Mouse (Mus musculus): Measurements from ENCODE around the gene Strbp.

Gene Strbp

GRCm38 (mm10) chr2:37704141-37704760 lies 592 bp upstream of the Strbp start:
- DNase-seq (ENCODE audit: low read depth, low spot score): no peak

- DNase-seq (ENCODE audit: low read depth, low spot score): no peak
These were observed 1.1 kb downstream of the Strbp start for GRCm38 (mm10) chr2:37702301-37703172.

- no peak for DNase-seq (ENCODE audit: low read depth, low spot score)
These were observed 14.5 kb downstream of the Strbp start for GRCm38 (mm10) chr2:37689064-37689615.

GRCm38 (mm10) chr2:37687031-37687430 lies 16.6 kb downstream of the Strbp start:
- DNase-seq (ENCODE audit: low read depth, low spot score): no peak

- no peak for DNase-seq (ENCODE audit: low read depth, low spot score)
These were observed 18.8 kb downstream of the Strbp start for GRCm38 (mm10) chr2:37684864-37685263.

- DNase-seq (ENCODE audit: low read depth, low spot score): no peak
These were observed 21.4 kb downstream of the Strbp start for GRCm38 (mm10) chr2:37682197-37682811.

- no peak for DNase-seq (ENCODE audit: low read depth, low spot score)
These were observed 52.6 kb downstream of the Strbp start for GRCm38 (mm10) chr2:37651086-37651485.

- no peak for DNase-seq (ENCODE audit: low read depth, low spot score)
These were observed 54.1 kb downstream of the Strbp start for GRCm38 (mm10) chr2:37649590-37649989.

- DNase-seq (ENCODE audit: low read depth, low spot score): no peak
These were observed 54.7 kb downstream of the Strbp start for GRCm38 (mm10) chr2:37648966-37649365.

- no peak for DNase-seq (ENCODE audit: low read depth, low spot score)
These were observed 80.3 kb downstream of the Strbp start for GRCm38 (mm10) chr2:37623343-37623742.

- no peak for DNase-seq (ENCODE audit: low read depth, low spot score)
These were observed 115.7 kb downstream of the Strbp start for GRCm38 (mm10) chr2:37587919-37588318.

GRCm38 (mm10) chr2:37578185-37578584 lies 125.5 kb downstream of the Strbp start:
- DNase-seq (ENCODE audit: low read depth, low spot score): no peak

- DNase-seq (ENCODE audit: low read depth, low spot score): no peak
These were observed 127.0 kb downstream of the Strbp start for GRCm38 (mm10) chr2:37576661-37577060.

- DNase-seq (ENCODE audit: low read depth, low spot score): no peak
These were observed 131.5 kb downstream of the Strbp start for GRCm38 (mm10) chr2:37572141-37572540.

- no peak for DNase-seq (ENCODE audit: low read depth, low spot score)
These were observed 133.0 kb downstream of the Strbp start for GRCm38 (mm10) chr2:37570703-37571102.

- DNase-seq (ENCODE audit: low read depth, low spot score): no peak
These were observed 133.8 kb downstream of the Strbp start for GRCm38 (mm10) chr2:37569888-37570287.

GRCm38 (mm10) chr2:37566035-37566434 lies 137.6 kb downstream of the Strbp start:
- DNase-seq (ENCODE audit: low read depth, low spot score): no peak

- no peak for DNase-seq (ENCODE audit: low read depth, low spot score)
These were observed 138.1 kb downstream of the Strbp start for GRCm38 (mm10) chr2:37565579-37565978.

- no peak for DNase-seq (ENCODE audit: low read depth, low spot score)
These were observed 147.3 kb downstream of the Strbp start for GRCm38 (mm10) chr2:37556366-37556765.

- DNase-seq (ENCODE audit: low read depth, low spot score): no peak
These were observed 154.2 kb downstream of the Strbp start for GRCm38 (mm10) chr2:37549346-37550012.

GRCm38 (mm10) chr2:37531639-37532038 lies 172.0 kb downstream of the Strbp start:
- DNase-seq (ENCODE audit: low read depth, low spot score): no peak

GRCm38 (mm10) chr2:37530766-37531165 lies 172.9 kb downstream of the Strbp start:
- no peak for DNase-seq (ENCODE audit: low read depth, low spot score)
